Mouse (Mus musculus) cerebellum, adult 2 months (tissue): ENCODE data around the gene Ccr1l1.

Experiments used
- CTCF ChIP-seq: fragments of 200-500 bp; IDR thresholded peaks from 2 replicates; pipeline ENCODE4 v1.5.1; 2011; ENCODE audit warnings: low read depth, mild to moderate bottlenecking, control low read depth, low read length, moderate library complexity, borderline replicate concordance; ENCODE audit not compliant: insufficient read depth
- POLR2A ChIP-seq: fragments of 200-500 bp; IDR thresholded peaks from 2 replicates; pipeline ENCODE4 v1.6.1; 2011; ENCODE audit warnings: low read length, control low read depth, borderline replicate concordance; ENCODE audit not compliant: insufficient read depth

DNA sequence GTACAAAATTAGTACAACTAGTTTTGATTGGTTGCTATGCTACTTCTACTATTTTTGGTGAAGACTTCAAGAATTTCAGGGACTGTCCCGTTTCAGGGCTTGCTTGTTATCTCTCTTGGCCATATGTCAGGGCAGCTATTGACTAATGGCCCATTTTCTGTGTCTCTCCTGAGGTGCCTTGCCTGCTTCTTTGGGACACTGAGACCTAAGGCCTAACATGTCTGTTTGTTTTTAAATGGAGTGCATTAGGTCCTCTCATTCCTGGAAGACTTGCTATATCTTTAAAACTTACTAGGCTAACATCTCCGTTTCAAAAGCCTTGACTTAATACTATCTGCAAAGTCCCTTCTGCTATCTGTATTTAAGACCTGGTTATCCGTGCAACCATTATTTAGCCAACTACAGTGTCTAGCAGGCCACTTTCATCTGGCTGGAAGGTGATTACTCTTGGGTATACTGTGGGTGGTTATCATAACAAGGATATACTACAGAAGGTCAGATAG is 20.2 kb downstream of the Ccr1l1 start:
- TF ChIP-seq CTCF, result no peak
- TF ChIP-seq POLR2A, result no peak
